Mouse (Mus musculus): ENCODE data around the gene 9430097D07Rik.

Gene 9430097D07Rik

GRCm38 (mm10) chr2:32568149-32568548, 7.3 kb downstream of the 9430097D07Rik start:
- DNase-seq (ENCODE audit: low read depth in 2 of 2, low spot score in 2 of 2): no peak

- DNase-seq (ENCODE audit: low read depth in 2 of 2, low spot score in 2 of 2): peak; percentile 52 to 73
These were observed 8.9 kb downstream of the 9430097D07Rik start for GRCm38 (mm10) chr2:32566536-32567063.

- no peak for DNase-seq (ENCODE audit: low read depth in 2 of 2, low spot score in 2 of 2)
These were observed 15.9 kb downstream of the 9430097D07Rik start for GRCm38 (mm10) chr2:32559570-32559969.

- no peak for DNase-seq (ENCODE audit: low read depth in 2 of 2, low spot score in 2 of 2)
These were observed 19.5 kb downstream of the 9430097D07Rik start for GRCm38 (mm10) chr2:32556019-32556418.

- no peak for DNase-seq (ENCODE audit: low read depth in 2 of 2, low spot score in 2 of 2)
These were observed 20.0 kb downstream of the 9430097D07Rik start for GRCm38 (mm10) chr2:32555484-32555883.

GRCm38 (mm10) chr2:32553592-32554148, 21.8 kb downstream of the 9430097D07Rik start:
- peak in 1 of 2 experiments; percentile 44 for DNase-seq (ENCODE audit: low read depth in 2 of 2, low spot score in 2 of 2)

- DNase-seq (ENCODE audit: low read depth in 2 of 2, low spot score in 2 of 2): no peak
These were observed 24.2 kb downstream of the 9430097D07Rik start for GRCm38 (mm10) chr2:32551236-32551635.

- DNase-seq (ENCODE audit: low read depth in 2 of 2, low spot score in 2 of 2): no peak
These were observed 25.7 kb downstream of the 9430097D07Rik start for GRCm38 (mm10) chr2:32549764-32550163.

GRCm38 (mm10) chr2:32549171-32549570, 26.3 kb downstream of the 9430097D07Rik start:
- DNase-seq (ENCODE audit: low read depth in 2 of 2, low spot score in 2 of 2): no peak

GRCm38 (mm10) chr2:32547964-32548739, 27.3 kb downstream of the 9430097D07Rik start:
- DNase-seq (ENCODE audit: low read depth in 2 of 2, low spot score in 2 of 2): no peak

- no peak for DNase-seq (ENCODE audit: low read depth in 2 of 2, low spot score in 2 of 2)
These were observed 28.1 kb downstream of the 9430097D07Rik start for GRCm38 (mm10) chr2:32547380-32547779.

GRCm38 (mm10) chr2:32546951-32547350, 28.5 kb downstream of the 9430097D07Rik start:
- no peak for DNase-seq (ENCODE audit: low read depth in 2 of 2, low spot score in 2 of 2)

- DNase-seq (ENCODE audit: low read depth in 2 of 2, low spot score in 2 of 2): no peak
These were observed 32.4 kb downstream of the 9430097D07Rik start for GRCm38 (mm10) chr2:32543031-32543449.

- peak; percentile 75 to 76 for DNase-seq (ENCODE audit: low read depth in 2 of 2, low spot score in 2 of 2)
These were observed 33.4 kb downstream of the 9430097D07Rik start for GRCm38 (mm10) chr2:32541986-32542573.

GRCm38 (mm10) chr2:32541333-32541908, 34.1 kb downstream of the 9430097D07Rik start:
- no peak for DNase-seq (ENCODE audit: low read depth in 2 of 2, low spot score in 2 of 2)

- DNase-seq (ENCODE audit: low read depth in 2 of 2, low spot score in 2 of 2): no peak
These were observed 36.0 kb downstream of the 9430097D07Rik start for GRCm38 (mm10) chr2:32539452-32539981.

GRCm38 (mm10) chr2:32538461-32538860, 37.0 kb downstream of the 9430097D07Rik start:
- no peak for DNase-seq (ENCODE audit: low read depth in 2 of 2, low spot score in 2 of 2)

- no peak for DNase-seq (ENCODE audit: low read depth in 2 of 2, low spot score in 2 of 2)
These were observed 37.5 kb downstream of the 9430097D07Rik start for GRCm38 (mm10) chr2:32537941-32538340.

GRCm38 (mm10) chr2:32537360-32537905, 38.1 kb downstream of the 9430097D07Rik start:
- DNase-seq (ENCODE audit: low read depth in 2 of 2, low spot score in 2 of 2): no peak

- no peak for DNase-seq (ENCODE audit: low read depth in 2 of 2, low spot score in 2 of 2)
These were observed 38.7 kb downstream of the 9430097D07Rik start for GRCm38 (mm10) chr2:32536634-32537359.

Measured in CD8-positive naive resting alpha-beta T cell, adult 2 months (primary cell).